Mouse (Mus musculus): ENCODE measurements around the gene Pdpr. TPM values are rescaled to one million over a fixed set of nuclear protein-coding genes. Genes with fewer than 3 reads are reported as not detected.
"Not testable (repeated sequence)": the region's sequence is repeated elsewhere in the genome, so short reads cannot be mapped to it uniquely, and the experiment has no call there.

Pdpr gene
- total RNA-seq, 2 experiments from 2014 or later, result 111 to 130 TPM

DNA sequence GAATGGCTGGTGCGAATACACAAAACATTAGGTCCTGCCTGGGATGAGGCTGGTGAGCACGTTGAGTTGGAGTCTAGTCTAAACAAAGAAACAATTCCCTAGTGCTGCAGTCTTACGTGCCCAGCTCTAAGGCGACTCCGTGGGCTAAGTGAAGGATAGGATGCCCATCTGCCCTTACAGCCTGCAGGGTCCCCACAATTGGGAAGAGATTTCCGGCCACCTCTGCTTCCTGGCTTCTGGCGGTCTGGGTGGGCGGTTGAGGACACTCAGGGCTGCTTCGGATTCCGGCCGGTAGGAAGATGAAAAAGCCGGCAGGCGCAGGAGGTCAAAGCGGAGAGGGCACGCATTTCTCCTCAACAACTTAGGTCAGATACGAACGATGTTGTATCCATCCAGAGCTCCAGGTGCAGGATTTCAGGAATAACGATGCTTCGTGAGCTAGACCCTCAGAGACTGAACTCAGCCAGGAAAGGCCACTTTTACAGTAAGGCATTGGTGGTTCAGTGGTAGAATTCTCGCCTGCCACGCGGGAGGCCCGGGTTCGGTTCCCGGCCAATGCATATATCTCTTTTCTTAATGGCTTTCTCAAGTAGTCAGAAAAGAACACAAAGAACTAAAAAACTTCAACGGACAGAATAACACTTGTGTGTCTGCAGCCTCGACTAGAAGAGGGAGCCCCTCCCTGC, 32.2 kb upstream of the Pdpr start:
- TF ChIP-seq CTCF (IDR thresholded peaks at IDR 0.05), result no peak
- peak; percentile 82 for DNase-seq
- H3K27ac ChIP-seq, result 0 out of 2 replicates have a peak overlapping the region, but pooled peaks have one; percentile 29
- intact Hi-C loops (cut with DNase I), result no loop called here
- H3K4me3 ChIP-seq, result peak overlapping the region; percentile 77

DNA sequence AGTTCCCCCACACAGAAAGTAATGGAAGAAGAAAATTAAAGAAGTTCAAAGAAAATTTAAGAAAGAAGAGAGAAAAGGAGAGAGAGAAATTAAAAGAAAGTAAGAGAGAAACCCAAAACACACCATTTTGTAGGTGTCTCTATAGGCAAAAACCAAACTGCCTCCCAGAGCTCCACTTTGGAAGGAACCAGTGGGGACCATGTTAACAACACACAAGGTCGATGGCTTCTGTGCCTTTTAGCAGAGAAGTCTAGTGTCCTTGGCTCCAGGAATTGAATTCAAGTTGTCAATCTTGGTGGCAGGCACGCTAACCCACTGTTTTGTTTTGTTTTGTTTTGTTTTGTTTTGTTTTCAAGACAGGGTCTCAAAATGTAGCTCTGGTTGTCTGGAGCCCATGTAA, 31.5 kb upstream of the Pdpr start:
- DNase-seq, result no peak
- Histone ChIP-seq H3K27ac (no peak overlapping the region), H3K4me3 (peak overlapping the region; percentile 77)
- intact Hi-C loops (cut with DNase I), result no loop called here
- TF ChIP-seq CTCF (IDR thresholded peaks at IDR 0.05), result no peak

DNA sequence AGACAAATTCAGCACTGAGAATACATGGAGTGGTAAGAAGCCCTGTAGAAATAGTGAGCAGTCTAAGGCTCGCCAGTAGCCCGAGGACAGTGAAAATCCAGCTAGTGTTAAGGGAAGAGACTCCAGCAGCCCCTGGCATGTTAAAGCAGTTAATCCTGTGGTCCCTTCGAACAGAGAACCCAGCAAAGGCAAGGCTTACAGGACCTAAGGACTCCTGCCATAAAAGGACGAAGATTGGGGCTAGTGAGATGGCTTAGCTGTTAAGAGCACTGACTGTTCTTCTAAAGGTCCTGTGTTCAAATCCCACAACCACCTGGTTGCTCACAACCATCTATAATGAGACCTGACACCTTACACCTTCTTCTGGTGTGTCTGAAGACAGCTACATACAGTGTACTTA, 28.1 kb upstream of the Pdpr start:
- intact Hi-C loops (cut with DNase I), result no loop called here
- Histone ChIP-seq H3K4me3 (no peak overlapping the region), H3K27ac (no peak overlapping the region)
- no peak for TF ChIP-seq CTCF (IDR thresholded peaks at IDR 0.05)
- DNase-seq, result no peak

DNA sequence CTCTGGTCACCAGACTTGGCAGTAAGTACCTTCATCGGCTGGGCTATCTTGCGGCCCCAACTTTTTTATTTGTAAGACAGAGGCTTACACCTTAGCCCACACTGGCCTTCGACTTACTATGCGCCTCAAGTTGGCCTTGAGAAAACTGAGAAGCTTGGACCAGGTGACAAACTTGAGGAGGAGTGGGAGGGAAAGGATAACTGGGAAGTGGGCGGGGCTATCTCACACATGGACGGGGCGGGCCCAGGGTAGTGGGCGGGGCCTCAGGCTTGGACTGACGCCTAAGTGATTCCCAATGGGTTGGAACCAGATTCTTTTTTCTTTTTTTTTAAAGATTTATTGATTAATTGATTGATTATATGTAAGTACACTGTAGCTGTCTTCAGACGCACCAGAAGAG, 27.0 kb upstream of the Pdpr start:
- H3K27ac ChIP-seq, result no peak overlapping the region
- no peak for DNase-seq
- no peak overlapping the region for H3K4me3 ChIP-seq
- no peak for TF ChIP-seq CTCF (IDR thresholded peaks at IDR 0.05)
- intact Hi-C loops (cut with DNase I), result no loop called here

DNA sequence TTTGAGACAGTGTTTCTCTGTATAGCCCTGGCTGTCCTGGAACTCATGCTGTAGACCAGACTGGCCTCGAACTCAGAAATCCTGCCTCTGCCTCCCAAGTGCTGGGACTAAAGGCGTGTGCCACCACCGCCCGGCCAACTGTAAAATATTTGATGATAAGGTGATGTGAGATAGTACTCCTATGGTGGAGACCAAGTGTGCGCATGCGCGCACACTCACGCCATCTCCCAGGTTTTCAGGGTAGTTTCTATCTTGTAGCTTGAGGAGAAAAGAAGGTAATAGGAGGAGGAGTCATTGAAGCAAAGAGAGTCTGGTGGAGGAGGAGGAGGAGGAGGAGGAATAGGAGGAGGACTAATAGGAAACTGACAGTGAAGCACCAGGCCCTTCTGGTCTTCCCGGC, 25.8 kb upstream of the Pdpr start:
- intact Hi-C loops (cut with DNase I); H3K4me3 ChIP-seq; H3K27ac ChIP-seq; DNase-seq: not testable (repeated sequence)

DNA sequence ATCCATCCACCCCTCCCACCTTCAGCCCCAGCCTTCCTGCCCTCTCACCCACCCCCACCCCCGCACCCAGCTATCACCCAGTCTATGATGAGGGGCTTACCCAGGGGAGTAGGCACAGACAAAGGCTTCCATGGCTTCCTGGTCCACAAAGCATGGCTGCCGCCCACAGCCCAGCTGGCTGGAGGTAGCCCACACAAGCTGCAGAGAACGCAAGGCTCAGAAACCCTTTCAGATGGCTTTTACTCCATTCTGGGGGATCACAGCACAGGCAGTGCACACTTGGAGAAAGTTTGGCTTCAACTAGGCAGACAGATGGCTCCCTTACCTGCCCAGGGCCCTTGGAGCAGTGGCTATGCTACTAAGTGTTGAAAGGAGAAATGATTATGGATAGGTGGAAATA, 18.5 kb upstream of the Pdpr start:
- DNase-seq, result no peak
- no peak overlapping the region for H3K27ac ChIP-seq
- H3K4me3 ChIP-seq, result no peak overlapping the region
- no peak for TF ChIP-seq CTCF (IDR thresholded peaks at IDR 0.05)
- intact Hi-C loops (cut with DNase I), result loop anchor here (10.0 kb wide), 1 partner anchor 181 kb away; no protein-coding TSS in a partner anchor

DNA sequence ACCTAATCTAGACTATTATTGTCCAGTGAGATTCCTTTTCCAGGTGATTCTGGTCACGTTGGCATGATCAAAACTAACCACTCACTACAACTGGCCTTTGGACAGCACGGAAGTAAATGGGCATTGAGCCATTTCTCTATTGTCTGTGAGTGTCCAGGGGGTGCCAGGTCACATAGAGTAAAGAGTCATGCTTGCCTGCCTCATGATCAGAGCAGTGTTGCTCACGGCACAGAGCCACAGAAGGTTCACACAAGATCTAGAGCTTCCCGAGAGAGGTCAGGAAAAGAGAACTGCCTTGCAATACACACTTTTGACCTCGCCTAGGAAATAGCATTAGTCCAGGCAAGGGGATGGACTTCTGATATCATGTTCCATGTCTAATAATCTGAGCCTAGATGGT, 15.0 kb upstream of the Pdpr start:
- TF ChIP-seq CTCF (IDR thresholded peaks at IDR 0.05), result no peak
- Histone ChIP-seq H3K27ac (peak overlapping the region; percentile 60), H3K4me3 (no peak overlapping the region)
- DNase-seq, result no peak
- intact Hi-C loops (cut with DNase I), result loop anchor here (10.0 kb wide), 1 partner anchor 185 kb away; no protein-coding TSS in a partner anchor

DNA sequence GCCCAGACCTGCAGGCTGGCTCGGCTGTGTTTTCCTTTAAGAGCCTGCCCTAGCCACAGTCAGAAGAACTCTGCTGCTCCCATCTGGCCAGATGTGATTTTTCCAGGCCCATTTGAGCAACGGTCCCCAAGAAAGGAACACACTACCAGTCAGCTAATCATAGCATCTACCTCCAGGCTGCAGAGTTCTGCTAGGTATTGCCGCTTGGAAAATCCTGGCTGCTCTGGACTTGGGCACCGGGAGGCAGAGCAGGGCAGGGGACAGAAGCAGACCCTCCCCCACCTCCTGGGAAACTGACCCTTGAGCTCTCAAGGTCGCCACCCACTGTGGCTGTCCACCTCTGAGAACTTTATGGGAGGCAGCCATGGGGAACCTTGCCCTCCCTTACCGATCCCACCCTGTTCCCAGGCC, 14.6 kb upstream of the Pdpr start:
- intact Hi-C loops (cut with DNase I), result loop anchor here (10.0 kb wide), 2 partner anchors 185 to 335 kb away; no protein-coding TSS in a partner anchor
- peak; percentile 56 for DNase-seq
- peak; percentile 67 for TF ChIP-seq CTCF (IDR thresholded peaks at IDR 0.05)
- no peak overlapping the region for H3K4me3 ChIP-seq
- peak overlapping the region; percentile 60; the same call in 1 of the 2 replicates for H3K27ac ChIP-seq

DNA sequence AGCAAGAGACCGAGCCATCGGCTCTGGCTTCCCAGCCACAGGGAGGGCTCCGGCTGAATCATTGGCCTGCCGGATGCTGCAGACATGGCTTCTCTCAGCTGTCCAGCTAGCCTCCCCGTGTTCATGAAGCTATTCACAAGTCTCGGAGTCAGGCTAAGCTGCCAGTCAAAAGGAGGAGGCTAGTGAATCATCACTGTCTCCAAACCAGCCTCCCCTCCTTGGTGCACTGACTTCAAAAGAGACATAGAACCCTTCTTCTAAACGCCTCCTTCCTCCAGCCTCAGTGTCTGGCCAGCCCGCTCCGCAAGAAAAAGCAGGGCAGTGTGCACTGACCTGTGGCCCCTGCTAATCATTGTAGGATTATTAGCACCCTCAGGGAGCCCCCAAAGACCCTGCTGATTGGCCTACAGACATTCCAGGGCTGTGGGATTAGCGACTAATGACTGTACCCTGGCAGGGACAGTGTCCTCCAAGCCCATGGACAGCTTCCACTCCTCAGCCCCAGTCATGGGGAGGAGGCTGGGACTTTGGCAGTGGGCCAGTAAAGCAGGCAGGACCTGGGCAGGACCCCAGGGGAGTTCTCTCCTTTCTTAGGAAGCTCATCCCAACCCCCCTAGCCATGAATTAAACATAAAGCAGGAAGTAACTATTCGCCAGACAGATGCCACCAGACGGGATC, 12.7 kb upstream of the Pdpr start:
- TF ChIP-seq CTCF (IDR thresholded peaks at IDR 0.05), result no peak
- Histone ChIP-seq H3K4me3 (no peak overlapping the region), H3K27ac (no peak overlapping the region)
- DNase-seq, result no peak
- intact Hi-C loops (cut with DNase I), result loop anchor here (10.0 kb wide), 1 partner anchor 337 kb away; no protein-coding TSS in a partner anchor

DNA sequence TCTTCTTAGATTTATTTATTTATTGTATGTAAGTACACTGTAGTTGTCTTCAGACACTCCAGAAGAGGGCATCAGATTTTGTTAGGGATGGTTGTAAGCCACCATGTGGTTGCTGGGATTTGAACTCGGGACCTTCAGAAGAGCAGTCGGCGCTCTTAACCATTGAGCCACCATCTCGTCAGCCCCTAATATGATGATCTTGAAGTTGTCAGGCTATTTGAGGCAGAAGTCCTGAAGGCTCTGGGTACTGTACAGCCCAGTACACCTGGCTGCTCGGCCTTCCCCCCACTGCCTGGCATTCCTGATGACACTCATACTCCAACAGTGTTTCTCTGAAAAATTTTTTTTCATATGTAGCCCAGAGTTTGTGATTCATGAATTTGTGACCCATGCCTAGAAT, 10.5 kb upstream of the Pdpr start:
- not testable (repeated sequence) for H3K27ac ChIP-seq, DNase-seq, H3K4me3 ChIP-seq
- intact Hi-C loops (cut with DNase I), result loop anchor here (10.0 kb wide), 1 partner anchor 339 kb away; no protein-coding TSS in a partner anchor

DNA sequence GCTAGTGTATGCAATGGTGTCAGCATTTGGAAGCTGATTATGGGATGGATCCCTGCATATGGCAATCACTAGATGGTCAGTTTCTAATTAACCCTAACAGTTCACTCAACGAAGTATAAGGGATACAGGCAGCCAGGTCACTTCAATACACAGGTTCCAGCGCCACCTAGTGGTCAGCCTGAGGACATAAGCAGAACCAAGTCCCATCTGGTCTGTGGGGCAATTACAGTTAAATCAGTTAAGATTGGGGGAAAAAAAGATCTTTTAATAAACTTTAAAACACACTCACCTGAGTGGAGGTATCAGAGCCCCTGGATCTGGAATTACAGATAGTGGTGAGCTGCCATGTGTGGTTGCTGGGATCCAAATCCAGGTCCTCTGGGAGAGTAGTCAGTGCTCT, 4.3 kb upstream of the Pdpr start:
- intact Hi-C loops (cut with DNase I), result loop anchor here (5.0 kb wide), 1 partner anchor 33 kb away; the partner anchor contains the start of gene Exosc6
- Histone ChIP-seq H3K4me3 (no peak overlapping the region), H3K27ac (peak overlapping the region; percentile 96; the same call in 1 of the 2 replicates)
- peak; percentile 89 for TF ChIP-seq CTCF (IDR thresholded peaks at IDR 0.05)
- DNase-seq, result peak; percentile 85

DNA sequence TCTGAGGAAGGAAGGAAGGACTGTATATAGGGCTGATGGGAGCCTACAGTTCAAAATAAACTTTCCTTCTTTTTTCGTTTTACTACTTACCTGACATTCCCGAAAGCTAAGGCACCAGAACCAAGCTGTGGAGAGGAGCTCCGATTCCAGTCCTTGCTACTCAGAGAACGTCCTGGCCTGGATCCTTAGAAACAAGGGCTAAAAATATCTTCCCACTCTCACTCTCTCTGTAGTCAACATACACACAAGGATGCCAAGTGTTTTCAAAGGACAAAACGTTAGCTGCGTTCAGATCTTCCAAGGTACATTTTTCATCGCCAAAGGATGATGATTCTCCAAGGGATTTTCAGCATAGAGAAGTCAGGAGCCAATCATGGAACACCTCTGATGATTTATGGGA, 2.7 kb upstream of the Pdpr start:
- intact Hi-C loops (cut with DNase I), result loop anchor here (5.0 kb wide), 1 partner anchor 34 kb away; the partner anchor contains the start of gene Exosc6
- peak; percentile 37 for DNase-seq
- TF ChIP-seq CTCF (IDR thresholded peaks at IDR 0.05), result no peak
- peak overlapping the region; percentile 96 for H3K27ac ChIP-seq
- H3K4me3 ChIP-seq, result peak overlapping the region; percentile 42

DNA sequence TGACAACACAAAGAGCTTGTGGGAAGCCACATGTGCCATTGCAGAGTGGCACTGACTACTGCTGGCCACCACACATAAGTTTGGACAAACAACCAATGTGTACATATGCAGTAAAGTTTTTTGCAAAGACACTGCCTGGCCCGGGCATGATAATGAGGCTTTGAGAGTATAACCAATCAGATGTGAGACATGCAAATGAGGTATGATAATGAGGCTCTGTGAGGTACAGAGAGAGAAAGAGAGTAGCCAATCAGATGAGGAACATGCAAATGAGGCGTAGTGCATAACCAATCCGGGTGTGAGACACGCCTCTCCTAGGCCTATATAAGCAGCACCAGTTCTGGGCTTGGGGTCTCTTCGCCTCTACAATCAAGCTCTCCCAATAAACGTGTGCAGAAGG, 2.1 kb upstream of the Pdpr start, which contains the start of gene Clec18a:
Gene Clec18a, minus strand, starts transcription at position 101 of the 400 bp plus-strand sequence.
- intact Hi-C loops (cut with DNase I), result loop anchor here (5.0 kb wide), 1 partner anchor 35 kb away; the partner anchor contains the start of gene Exosc6
- H3K27ac ChIP-seq, result peak within 1 kb of the TSS; percentile 96
- peak within 1 kb of the TSS; percentile 42 for H3K4me3 ChIP-seq
- not testable (repeated sequence) for DNase-seq

DNA sequence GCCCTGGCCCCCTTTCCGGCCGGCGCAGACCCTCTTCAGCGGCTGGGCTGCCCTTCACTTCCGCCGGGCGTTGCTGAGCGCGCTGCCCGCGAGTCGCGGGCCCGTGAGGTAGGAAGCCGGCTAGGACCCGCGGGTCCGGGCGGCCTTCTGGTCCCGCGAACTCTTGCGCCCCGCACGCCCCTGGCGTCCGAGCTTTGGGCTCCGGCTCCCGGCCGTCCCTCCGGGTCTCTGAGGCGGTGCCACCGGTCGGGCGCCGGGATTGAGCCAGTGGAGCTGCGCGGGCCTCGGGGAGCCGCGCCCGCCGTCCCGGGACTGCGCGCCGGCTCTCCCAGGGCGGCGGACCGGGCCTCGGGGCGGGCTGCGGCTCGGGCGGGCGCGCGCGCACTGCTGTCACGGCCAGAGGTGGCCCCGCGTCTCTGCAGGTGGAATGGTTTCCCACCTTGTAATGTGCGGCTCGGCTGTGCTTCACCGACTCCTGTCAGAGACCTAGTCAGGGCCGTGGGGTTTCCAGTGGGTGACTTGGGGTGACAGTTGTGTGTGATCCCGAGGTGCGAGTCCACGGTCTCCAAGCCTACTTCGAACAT, 381 bp downstream of the Pdpr start:
- DNase-seq, result not testable (repeated sequence)
- Histone ChIP-seq H3K27ac (peak overlapping the region; percentile 96), H3K4me3 (peak overlapping the region; percentile 93)
- intact Hi-C loops (cut with DNase I), result loop anchor here (5.0 kb wide), 1 partner anchor 38 kb away; the partner anchor contains the start of gene Exosc6

Measured in gastrocnemius, adult 2 months (tissue).